Mouse (Mus musculus): ENCODE measurements around the gene Axl.
"Not testable (repeated sequence)": the region's sequence is repeated elsewhere in the genome, so short reads cannot be mapped to it uniquely, and the experiment has no call there.

Gene Axl

GRCm38 (mm10) chr7:25753643-25754438 is 34.7 kb downstream of the Axl start:
- peak; percentile 17 for DNase-seq (ENCODE audit: low spot score)

- DNase-seq (ENCODE audit: low spot score), result no peak
Measured at GRCm38 (mm10) chr7:25753076-25753475, 35.4 kb downstream of the Axl start.

- no peak for DNase-seq (ENCODE audit: low spot score)
Measured at GRCm38 (mm10) chr7:25746844-25747243, 41.7 kb downstream of the Axl start.

GRCm38 (mm10) chr7:25738277-25738676 is 50.2 kb downstream of the Axl start:
- no peak for DNase-seq (ENCODE audit: low spot score)

GRCm38 (mm10) chr7:25736920-25737319 is 51.6 kb downstream of the Axl start:
- DNase-seq (ENCODE audit: low spot score), result no peak

GRCm38 (mm10) chr7:25734991-25735390 is 53.5 kb downstream of the Axl start:
- no peak for DNase-seq (ENCODE audit: low spot score)

- DNase-seq (ENCODE audit: low spot score), result no peak
Measured at GRCm38 (mm10) chr7:25731294-25732055, 57.0 kb downstream of the Axl start.

GRCm38 (mm10) chr7:25729862-25730261 is 58.6 kb downstream of the Axl start:
- no peak for DNase-seq (ENCODE audit: low spot score)

GRCm38 (mm10) chr7:25729396-25729795 is 59.1 kb downstream of the Axl start:
- DNase-seq (ENCODE audit: low spot score), result no peak

GRCm38 (mm10) chr7:25727800-25728199 is 60.7 kb downstream of the Axl start:
- no peak for DNase-seq (ENCODE audit: low spot score)

GRCm38 (mm10) chr7:25725886-25726285 is 62.6 kb downstream of the Axl start:
- DNase-seq (ENCODE audit: low spot score), result no peak

GRCm38 (mm10) chr7:25721776-25722175 is 66.7 kb downstream of the Axl start:
- DNase-seq (ENCODE audit: low spot score), result not testable (repeated sequence)

- DNase-seq (ENCODE audit: low spot score), result no peak
Measured at GRCm38 (mm10) chr7:25720760-25721159, 67.7 kb downstream of the Axl start.

- DNase-seq (ENCODE audit: low spot score), result peak; percentile 72
Measured at GRCm38 (mm10) chr7:25719761-25720610, 68.5 kb downstream of the Axl start.

- peak; percentile 85 for DNase-seq (ENCODE audit: low spot score)
Measured at GRCm38 (mm10) chr7:25718788-25719417, 69.6 kb downstream of the Axl start, which contains the start of gene Ccdc97. Ccdc97 (minus strand) TSS chr7:25719088.

- no peak for DNase-seq (ENCODE audit: low spot score)
Measured at GRCm38 (mm10) chr7:25717478-25717877, 71.0 kb downstream of the Axl start.

GRCm38 (mm10) chr7:25715731-25716271 is 72.7 kb downstream of the Axl start:
- no peak for DNase-seq (ENCODE audit: low spot score)

GRCm38 (mm10) chr7:25714581-25714980 is 73.9 kb downstream of the Axl start:
- no peak for DNase-seq (ENCODE audit: low spot score)

- DNase-seq (ENCODE audit: low spot score), result no peak
Measured at GRCm38 (mm10) chr7:25712801-25713200, 75.7 kb downstream of the Axl start.

GRCm38 (mm10) chr7:25711731-25712197 is 76.7 kb downstream of the Axl start:
- DNase-seq (ENCODE audit: low spot score), result peak; percentile 58

GRCm38 (mm10) chr7:25711165-25711564 is 77.3 kb downstream of the Axl start:
- no peak for DNase-seq (ENCODE audit: low spot score)

All from urinary bladder, postnatal 25 days (tissue).